Comparison of ENCODE assay signal across 12 mouse cellular contexts in the genomic region with DNA sequence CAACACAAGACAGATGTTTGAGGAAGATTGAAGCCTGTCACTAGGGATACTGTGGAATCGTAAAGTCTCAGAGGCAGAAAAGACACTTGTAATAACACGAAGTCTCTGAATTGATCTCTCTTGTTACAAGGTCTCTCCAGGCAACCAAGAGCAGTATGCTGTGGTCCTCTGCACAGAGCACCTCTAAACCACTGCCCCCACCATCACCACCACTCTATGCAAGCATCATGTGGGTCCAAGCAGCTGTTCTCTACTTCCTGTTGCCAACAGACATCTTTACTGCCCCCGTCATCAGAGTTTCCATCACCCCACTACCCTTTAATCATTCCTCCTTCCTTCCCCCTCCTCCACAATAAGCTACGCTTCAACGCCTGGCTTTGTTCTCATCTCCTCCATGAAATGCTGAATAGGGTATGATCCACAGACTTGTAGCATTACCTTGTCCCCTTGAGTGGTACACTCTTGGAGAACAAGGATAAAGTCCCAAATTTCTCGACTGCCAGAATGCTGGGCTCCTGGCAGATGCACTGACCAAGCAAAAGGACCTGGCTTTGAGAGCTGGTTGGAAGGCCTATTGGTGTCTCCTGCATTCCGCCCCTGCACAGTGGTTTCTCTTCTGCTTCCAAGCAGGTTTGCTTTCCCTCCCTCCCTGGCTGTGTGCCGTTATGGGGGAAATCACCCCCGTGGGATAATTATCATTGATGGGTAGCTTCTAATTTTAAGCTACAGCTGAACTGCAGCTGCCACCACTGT.
DNase-seq lines count a peak whose midpoint lies in the region; ATAC-seq and TF ChIP-seq lines count a peak whose summit lies in the region.
"Had no signal": no experiment of that assay in that cellular context is flagged by ENCODE, and none has a peak within 500 bp of the region (broad histone marks: within the 10 kb centered on the region; RNA-seq: fewer than 3 reads in every experiment).

No protein-coding gene starts in this region.

- TF ChIP-seq CTCF in lung, adult 2 months (IDR thresholded peaks at IDR 0.05; ENCODE audit: insufficient read depth, low read length) = no peak

- WGBS in forebrain, embryonic 13.5 days = 40% methylated on average over 9 of the region's 9 CpGs
- WGBS in hindbrain, embryonic 12.5 days = 43% methylated on average over 9 of the region's 9 CpGs
- 64% methylated on average over 9 of the region's 9 CpGs for WGBS in lung, adult 2 months

- intact Hi-C loops in left cerebral cortex, postnatal 4 days (cut with DNase I) = no loop called here
- intact Hi-C loops in left cerebral cortex, postnatal 10 days (cut with DNase I) = no loop called here

- peak overlapping the region; percentile 12; the same call in 1 of the 2 replicates for H3K4me2 ChIP-seq in forebrain, embryonic 13.5 days
- H3K4me2 ChIP-seq in hindbrain, embryonic 12.5 days (replicated peaks) = no peak overlapping the region
- H3K4me2 ChIP-seq: liver, embryonic 13.5 days had no signal

- H3K9ac ChIP-seq in forebrain, embryonic 13.5 days = no peak overlapping the region
- no peak overlapping the region for H3K9ac ChIP-seq in hindbrain, embryonic 12.5 days
- H3K9ac ChIP-seq: liver, embryonic 13.5 days had no signal

- no peak for TF ChIP-seq POLR2A in lung, adult 2 months (IDR thresholded peaks at IDR 0.05; ENCODE audit: borderline replicate concordance, extremely low read depth, low read depth, low read length)

- H3K9me3 ChIP-seq in forebrain, embryonic 13.5 days (replicated peaks) = no peaks in the 10 kb centered on the region
- H3K9me3 ChIP-seq in hindbrain, embryonic 12.5 days (replicated peaks) = no peaks in the 10 kb centered on the region
- H3K9me3 ChIP-seq: liver, embryonic 13.5 days had no signal

- no peaks in the 10 kb centered on the region for H3K27me3 ChIP-seq in forebrain, embryonic 13.5 days
- peaks cover 7% of the 10 kb centered on the region; the same call in 1 of the 2 replicates for H3K27me3 ChIP-seq in hindbrain, embryonic 12.5 days
- H3K27me3 ChIP-seq: liver, embryonic 13.5 days had no signal

- peak; percentile 54 for DNase-seq in left cerebral cortex, postnatal 4 days
- no peak for DNase-seq in left cerebral cortex, postnatal 10 days (ENCODE audit: extremely low spot score in 1 of 2, low spot score in 2 of 2)
- peak; percentile 47 for DNase-seq in retina, embryonic 14.5 days (ENCODE audit: low spot score)
- DNase-seq in lung, adult 2 months = no peak
- DNase-seq in thymus, postnatal 0 days (ENCODE audit: low spot score) = no peak
- DNase-seq: cerebellum, adult 9-11 months; heart, postnatal 36 days; kidney, postnatal 10 days; liver, embryonic 13.5 days had no signal

- peaks cover 47% of the 10 kb centered on the region for H3K4me1 ChIP-seq in forebrain, embryonic 13.5 days
- peaks cover 21% of the 10 kb centered on the region for H3K4me1 ChIP-seq in hindbrain, embryonic 12.5 days
- no peaks in the 10 kb centered on the region for H3K4me1 ChIP-seq in lung, adult 2 months (ENCODE audit: control insufficient read depth, insufficient read depth, low read length)
- H3K4me1 ChIP-seq: liver, embryonic 13.5 days had no signal

- peak overlapping the region; percentile 61 for H3K27ac ChIP-seq in forebrain, embryonic 13.5 days
- H3K27ac ChIP-seq in hindbrain, embryonic 12.5 days = peak overlapping the region; percentile 79
- H3K27ac ChIP-seq: liver, embryonic 13.5 days had no signal

- no peak overlapping the region for H3K4me3 ChIP-seq in forebrain, embryonic 13.5 days
- H3K4me3 ChIP-seq in hindbrain, embryonic 12.5 days = no peak overlapping the region
- no peak overlapping the region for H3K4me3 ChIP-seq in lung, adult 2 months (replicated peaks; ENCODE audit: extremely low read depth, low read depth, low read length)
- H3K4me3 ChIP-seq: liver, embryonic 13.5 days had no signal

- H3K36me3 ChIP-seq in forebrain, embryonic 13.5 days (ENCODE audit: poor library complexity, severe bottlenecking) = no peaks in the 10 kb centered on the region
- no peaks in the 10 kb centered on the region for H3K36me3 ChIP-seq in hindbrain, embryonic 12.5 days
- H3K36me3 ChIP-seq: liver, embryonic 13.5 days had no signal

- ATAC-seq in forebrain, embryonic 13.5 days = peak; percentile 50; the same call in 1 of the 2 replicates
- peak; percentile 54; the same call in 1 of the 2 replicates for ATAC-seq in hindbrain, embryonic 12.5 days (ENCODE audit: low FRiP score)
- no peak for ATAC-seq in CD4-positive, CD25-positive, alpha-beta regulatory T cell, adult 4 months

Comparison
In these comparisons a context has a peak if more than half of its experiments do, and no peak if none do; other contexts are left out.
1. DNase-seq: peak in left cerebral cortex, postnatal 4 days (single experiment) and retina, embryonic 14.5 days (single experiment); none in left cerebral cortex, postnatal 10 days (0 of 2), lung, adult 2 months (single experiment) and thymus, postnatal 0 days (single experiment).